Mouse (Mus musculus) embryonic facial prominence, embryonic 15.5 days (tissue): ENCODE measurements around the gene Gm3159. TPM values are rescaled to one million over a fixed set of nuclear protein-coding genes. Genes with fewer than 3 reads are reported as not detected.
"Not testable (repeated sequence)": the region's sequence is repeated elsewhere in the genome, so short reads cannot be mapped to it uniquely, and the experiment has no call there.

ENCODE experiments used
- ATAC-seq: fragments of 200-750 bp; cut with Nextera tagmentation; 2 replicates; pipeline ENCODE4 v1.8.0; 2017; ENCODE audit warnings: low read depth, moderate TSS enrichment; ENCODE audit not compliant: insufficient number of reproducible peaks, low FRiP score, low TSS enrichment
- H3K27ac ChIP-seq: fragments of 300-500 bp; sonication (generic); replicated peaks from 2 replicates; pipeline ENCODE4 v1.5.1; 2015; ENCODE audit warnings: mild to moderate bottlenecking, inconsistent platforms
- H3K27me3 ChIP-seq: fragments of 300-500 bp; sonication (generic); 2 replicates; pipeline ENCODE4 v1.6.1; 2015; ENCODE audit warnings: inconsistent platforms
- H3K36me3 ChIP-seq: fragments of 300-500 bp; sonication (generic); 2 replicates; pipeline ENCODE4 v1.6.1; 2015; ENCODE audit warnings: mild to moderate bottlenecking, inconsistent platforms
- H3K4me1 ChIP-seq: fragments of 300-500 bp; sonication (generic); 2 replicates; pipeline ENCODE4 v1.6.1; 2015; ENCODE audit warnings: inconsistent platforms
- H3K4me2 ChIP-seq: fragments of 300-500 bp; sonication (generic); replicated peaks from 2 replicates; pipeline ENCODE4 v1.6.1; 2015; ENCODE audit warnings: mild to moderate bottlenecking, inconsistent platforms
- H3K4me3 ChIP-seq: fragments of 300-500 bp; sonication (generic); replicated peaks from 2 replicates; pipeline ENCODE4 v1.5.1; 2015; ENCODE audit warnings: mild to moderate bottlenecking, inconsistent platforms
- H3K9ac ChIP-seq: fragments of 300-500 bp; sonication (generic); 2 replicates; pipeline ENCODE4 v1.6.1; 2015; ENCODE audit warnings: inconsistent platforms
- H3K9me3 ChIP-seq: fragments of 300-500 bp; sonication (generic); replicated peaks from 2 replicates; pipeline ENCODE4 v1.6.1; 2016; ENCODE audit warnings: inconsistent platforms
- WGBS: fragments of 180-500 bp; shearing (Covaris S2); methylation state at CpG from one replicate; pipeline ENCODE4 v1.1.7; 2015; 5-methylcytosine and 5-hydroxymethylcytosine counted together
- polyA plus RNA-seq: library from polyadenylated mRNA; unstranded; fragments of >200 nt; fragmentation: Nextera tagmentation; extraction: Ambion mirVana; gene quantifications from 2 replicates; pipeline ENCODE4 v1.2.1, GENCODE M21; 2015

The Gm3159 gene
- polyA plus RNA-seq, 1 experiment from 2014 or later: not detected

GRCm38 (mm10) chr14:4414965-4415835 is 17.9 kb downstream of the Gm3159 start, which contains the start of gene Gm3164:
Gm3164 (plus strand) TSS chr14:4415448.
- Histone ChIP-seq H3K4me3 (peak within 1 kb of the TSS; percentile 33), H3K4me2 (peak within 1 kb of the TSS; percentile 62)
- under 1% methylated on average over 28 of the region's 59 CpGs for WGBS
- not testable (repeated sequence) for ATAC-seq, H3K27me3 ChIP-seq, H3K9ac ChIP-seq, H3K36me3 ChIP-seq, H3K27ac ChIP-seq, H3K4me1 ChIP-seq, H3K9me3 ChIP-seq

- not testable (repeated sequence) for H3K9me3 ChIP-seq, H3K4me2 ChIP-seq, H3K4me3 ChIP-seq, H3K27ac ChIP-seq, H3K36me3 ChIP-seq, ATAC-seq, H3K4me1 ChIP-seq, H3K27me3 ChIP-seq, H3K9ac ChIP-seq
Observed at GRCm38 (mm10) chr14:4430692-4431091, 33.4 kb downstream of the Gm3159 start, which contains the start of gene Gm3173. Gm3173 (plus strand) TSS chr14:4430992.

Other genes with a start within 250 kb of the Gm3159 start
- not detected in 2 replicates for gene Gm3127, start 232.5 kb upstream of the Gm3159 start, polyA plus RNA-seq
- gene Gm2974, start 214.9 kb upstream of the Gm3159 start, polyA plus RNA-seq: 0.18 TPM in 1 of 2 replicates, not detected in the other
- gene Gm3138, start 147.9 kb upstream of the Gm3159 start, polyA plus RNA-seq: not detected in 2 replicates
- not detected in 2 replicates for gene Gm3149, start 80.2 kb upstream of the Gm3159 start, polyA plus RNA-seq
- 0.13 TPM in 1 of 2 replicates, not detected in the other for gene 2610042L04Rik, start 62.8 kb upstream of the Gm3159 start, polyA plus RNA-seq
- 0.08 and 0.27 TPM in 2 replicates for gene Gm3164, start 17.9 kb downstream of the Gm3159 start, polyA plus RNA-seq
- gene Gm3173, start 33.5 kb downstream of the Gm3159 start, polyA plus RNA-seq: not detected in 2 replicates
- not detected in 2 replicates for gene Gm3182, start 84.2 kb downstream of the Gm3159 start, polyA plus RNA-seq
- gene Gm3047, start 157.9 kb downstream of the Gm3159 start, polyA plus RNA-seq: not detected in 2 replicates
- gene Gm8159, start 234.8 kb downstream of the Gm3159 start, polyA plus RNA-seq: not detected in 2 replicates